Mouse (Mus musculus) G1E-ER4 (cell line): ENCODE data around the gene Mrgprx1. TPM values are rescaled to one million over a fixed set of nuclear protein-coding genes. Genes with fewer than 3 reads are reported as not detected.

Experiments used
- GATA1 ChIP-seq: IDR thresholded peaks from one replicate; pipeline ENCODE4 v1.8.0; 2012; ENCODE audit warnings: low read length, inconsistent platforms
- polyA plus RNA-seq: library from polyadenylated mRNA; stranded (reverse); fragments of >175 nt; gene quantifications from 2 replicates; pipeline ENCODE4 v1.2.3, GENCODE M21; 2012

Gene Mrgprx1
- polyA plus RNA-seq: not detected in 2 replicates

- TF ChIP-seq GATA1: no peak
These were observed at the start of gene Mrgprx1 for GRCm38 (mm10) chr7:48027497-48027896. Gene Mrgprx1, minus strand, starts transcription at chr7:48027597.

- no peak for TF ChIP-seq GATA1
These were observed 48.1 kb upstream of the Mrgprx1 start for GRCm38 (mm10) chr7:48075521-48075920.

- TF ChIP-seq GATA1: peak; percentile 95
These were observed 19.2 kb upstream of the Mrgprx1 start for GRCm38 (mm10) chr7:48046475-48047185.

GRCm38 (mm10) chr7:48044046-48044445, 16.6 kb upstream of the Mrgprx1 start:
- TF ChIP-seq GATA1: peak; percentile 59

GRCm38 (mm10) chr7:48017874-48018273, 9.5 kb downstream of the Mrgprx1 start:
- no peak for TF ChIP-seq GATA1

GRCm38 (mm10) chr7:47995689-47996088, 31.7 kb downstream of the Mrgprx1 start:
- TF ChIP-seq GATA1: no peak

GRCm38 (mm10) chr7:47986752-47987151, 40.6 kb downstream of the Mrgprx1 start:
- no peak for TF ChIP-seq GATA1

- no peak for TF ChIP-seq GATA1
These were observed 45.4 kb downstream of the Mrgprx1 start, which contains the start of gene Mrgpra4 for GRCm38 (mm10) chr7:47981995-47982394. Gene Mrgpra4, minus strand, starts transcription at chr7:47982095.

Other genes with a start within 250 kb of the Mrgprx1 start
- not detected in 2 replicates for gene Mrgpra4, start 45.5 kb downstream of the Mrgprx1 start, polyA plus RNA-seq
- gene Mrgprb5, start 141.4 kb upstream of the Mrgprx1 start, polyA plus RNA-seq: not detected in 2 replicates
- not detected in 2 replicates for gene Mrgprb4, start 171.7 kb upstream of the Mrgprx1 start, polyA plus RNA-seq